Mouse (Mus musculus) liver, postnatal 0 days (tissue): ENCODE results near the gene Sgo1.

ENCODE experiments used
- CTCF ChIP-seq: sonication (generic); IDR thresholded peaks from 2 replicates; pipeline ENCODE4 v1.5.1; 2016; ENCODE audit warnings: antibody characterized with exemption, low read depth
- EP300 ChIP-seq: IDR thresholded peaks from 2 replicates; pipeline ENCODE4 v1.6.1; 2016; ENCODE audit warnings: antibody characterized with exemption, low read depth, mild to moderate bottlenecking

- no peak for TF ChIP-seq CTCF
- no peak for TF ChIP-seq EP300
These were observed 29.4 kb downstream of the Sgo1 start for GRCm38 (mm10) chr17:53659738-53660137.
